Mouse (Mus musculus): Measurements from ENCODE around the gene Meox1.

Meox1 gene

DNA sequence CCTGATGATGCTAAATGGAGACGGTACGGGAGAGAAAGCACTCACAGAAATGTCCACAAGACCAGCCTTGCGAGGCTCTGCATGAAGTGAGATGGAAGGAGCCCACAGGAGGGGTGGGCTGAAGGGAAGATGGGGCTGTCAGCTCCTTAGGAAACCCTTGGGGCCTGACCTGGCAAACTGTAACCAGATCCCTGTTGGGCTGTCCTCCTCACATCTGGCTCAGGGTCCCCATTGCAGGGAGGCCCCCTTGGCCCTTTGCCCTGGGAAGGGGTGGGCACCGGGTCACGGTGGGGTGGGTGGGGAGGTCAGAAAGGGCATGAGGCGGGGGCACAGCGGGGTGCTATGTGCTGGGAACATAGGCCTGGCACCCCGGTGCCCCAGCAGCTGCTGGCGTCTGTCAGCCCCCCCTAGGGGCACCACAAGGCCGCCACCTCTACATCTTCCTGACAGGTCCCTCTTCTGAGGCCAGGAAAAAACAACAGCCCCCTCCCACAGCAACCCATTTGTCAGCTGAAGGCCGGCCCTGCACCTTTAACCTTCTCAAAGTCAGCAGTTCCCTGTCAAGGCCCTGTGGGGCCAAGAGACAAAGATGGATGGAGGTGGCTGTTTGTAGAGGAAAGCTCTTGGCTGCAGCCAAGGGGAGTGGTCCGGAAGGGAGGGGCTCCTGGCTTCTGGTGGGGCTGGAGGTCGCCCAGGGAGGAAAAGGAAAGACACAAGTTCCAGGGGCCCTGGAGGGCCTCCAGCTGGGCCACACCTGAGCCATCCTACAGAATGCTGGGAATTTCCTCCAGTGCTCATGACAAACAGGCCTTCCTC, 2.6 kb upstream of the Meox1 start:
- DNase-seq (ENCODE audit: low spot score): no peak

- no peak for DNase-seq (ENCODE audit: low spot score)
These were observed 614 bp downstream of the Meox1 start for GRCm38 (mm10) chr11:101893560-101893959.

- DNase-seq (ENCODE audit: low spot score): no peak
These were observed 2.7 kb downstream of the Meox1 start for GRCm38 (mm10) chr11:101891451-101891850.

- no peak for DNase-seq (ENCODE audit: low spot score)
These were observed 4.4 kb downstream of the Meox1 start for GRCm38 (mm10) chr11:101889781-101890180.

DNA sequence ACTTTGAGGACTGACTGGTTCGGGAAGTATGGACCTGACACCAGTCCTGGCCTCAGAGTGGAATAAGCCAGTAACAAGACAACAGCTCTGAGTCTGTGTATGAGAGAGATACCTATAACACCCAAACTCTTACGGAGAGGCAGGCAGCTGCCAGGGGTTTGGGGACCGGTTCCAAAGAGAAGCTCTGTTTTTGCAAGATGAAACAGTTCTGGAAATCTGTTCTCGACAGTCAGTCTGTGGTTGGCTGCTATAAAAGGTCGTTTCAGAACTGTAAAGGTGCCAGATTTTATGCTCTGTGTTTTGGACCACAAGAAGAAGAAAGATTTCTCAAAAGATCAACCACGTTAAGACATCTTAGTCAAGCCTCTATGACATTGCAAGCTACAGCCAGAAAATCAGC, 5.4 kb downstream of the Meox1 start:
- no peak for DNase-seq (ENCODE audit: low spot score)

- no peak for DNase-seq (ENCODE audit: low spot score)
These were observed 7.7 kb downstream of the Meox1 start for GRCm38 (mm10) chr11:101886436-101886835.

- no peak for DNase-seq (ENCODE audit: low spot score)
These were observed 8.3 kb downstream of the Meox1 start for GRCm38 (mm10) chr11:101885881-101886319.

DNA sequence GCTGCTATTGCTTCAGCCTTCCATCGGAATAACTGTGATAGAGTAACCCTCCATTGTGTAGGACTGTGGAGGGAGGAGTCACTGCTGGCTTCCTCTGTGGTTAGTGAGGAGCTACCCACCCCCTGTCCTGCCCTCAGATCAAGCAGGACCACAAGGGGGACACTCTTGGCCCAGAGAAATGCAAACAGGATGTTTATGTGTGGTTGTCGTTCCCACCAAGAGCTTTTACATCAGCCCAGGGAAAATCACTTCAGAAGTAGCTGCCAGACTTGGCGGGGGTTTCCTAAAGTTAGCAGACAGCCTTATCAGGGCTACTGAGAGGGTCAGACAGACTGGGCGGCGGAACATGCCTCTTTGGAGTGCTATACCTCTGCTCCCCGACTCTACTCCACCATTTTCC, 8.9 kb downstream of the Meox1 start:
- no peak for DNase-seq (ENCODE audit: low spot score)

DNA sequence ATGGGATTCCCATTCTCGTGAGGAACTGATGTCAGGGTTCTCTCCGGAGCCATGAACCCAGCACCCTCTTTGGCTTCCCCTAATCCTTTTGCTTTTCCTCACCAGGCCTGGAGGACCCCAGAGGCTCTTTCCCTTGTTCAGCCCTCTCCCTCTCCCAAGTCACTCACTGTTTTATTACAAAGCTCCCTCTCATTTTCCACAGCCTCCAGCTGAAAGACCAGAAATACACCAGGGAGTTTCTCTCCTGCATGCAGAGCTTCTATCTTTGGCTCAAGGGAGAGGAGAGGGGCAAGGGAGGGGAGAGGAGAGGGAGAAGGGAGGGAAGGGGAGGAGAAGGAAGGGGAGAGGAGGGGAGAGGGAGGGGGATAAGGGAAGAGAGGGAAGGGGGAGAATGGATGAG, 10.3 kb downstream of the Meox1 start:
- no peak for DNase-seq (ENCODE audit: low spot score)

DNA sequence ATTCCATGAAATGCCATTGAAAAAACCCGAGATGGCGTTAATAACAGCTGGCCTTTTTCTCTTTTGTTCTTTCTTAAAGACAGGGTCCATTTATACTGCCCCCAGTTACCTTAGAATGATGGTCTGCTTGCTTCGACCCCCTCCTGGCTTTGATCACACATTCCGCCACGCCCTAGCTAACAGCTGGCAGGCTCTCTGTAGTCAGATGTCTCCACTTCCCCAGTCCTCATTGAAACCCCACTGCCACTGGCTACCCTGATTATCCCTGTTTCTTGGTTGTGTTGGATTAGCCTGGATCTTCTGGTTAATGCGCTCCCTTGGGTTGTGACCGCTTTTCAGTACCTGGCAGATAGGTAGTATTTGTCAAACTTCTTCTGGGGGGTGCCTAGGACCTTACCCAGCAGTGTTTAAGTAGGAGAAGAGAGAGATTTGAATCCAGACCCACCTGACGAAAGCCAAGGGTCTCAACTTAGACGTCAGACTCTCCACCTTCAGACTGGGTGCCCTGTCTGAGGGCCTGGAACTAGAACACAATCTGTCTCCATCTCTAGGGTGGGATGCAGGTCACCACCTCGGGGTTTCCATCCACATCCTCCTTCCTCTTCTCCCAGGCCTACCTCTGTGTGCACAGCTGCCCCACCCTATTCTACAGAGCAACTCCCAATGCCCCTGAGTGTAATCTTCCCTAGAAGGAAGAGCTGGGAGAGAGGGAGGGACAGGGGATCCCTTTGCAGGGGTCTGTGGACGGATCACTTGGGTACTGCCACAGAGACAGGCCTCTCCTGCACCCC, 11.5 kb downstream of the Meox1 start:
- no peak for DNase-seq (ENCODE audit: low spot score)

DNA sequence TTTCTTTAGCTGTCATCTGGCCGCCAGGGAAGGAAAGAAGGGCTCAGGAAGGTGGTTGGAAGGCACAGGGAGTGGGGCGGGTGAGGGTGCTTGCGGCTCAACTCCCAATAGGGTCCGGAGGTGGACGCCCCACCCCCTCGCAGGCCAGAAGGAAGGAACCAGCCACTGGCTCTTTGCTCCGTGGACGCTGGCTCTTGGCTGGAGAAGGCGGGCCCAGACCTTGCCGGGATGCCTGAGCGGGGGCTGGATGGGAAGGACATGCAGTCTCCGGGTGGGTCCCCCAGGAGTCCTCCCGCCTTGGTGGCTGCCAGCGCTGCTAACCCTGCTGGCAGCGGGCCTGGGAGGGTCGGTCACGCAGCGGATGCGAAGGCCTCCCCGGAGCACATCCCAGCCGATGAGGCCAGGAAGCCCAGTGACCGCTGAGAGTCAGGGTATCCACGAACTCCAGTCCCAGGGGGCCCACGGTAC, 12.5 kb downstream of the Meox1 start:
- peak; percentile 42 for DNase-seq (ENCODE audit: low spot score)

- DNase-seq (ENCODE audit: low spot score): no peak
These were observed 13.0 kb downstream of the Meox1 start for GRCm38 (mm10) chr11:101881185-101881584.

- no peak for DNase-seq (ENCODE audit: low spot score)
These were observed 14.5 kb downstream of the Meox1 start for GRCm38 (mm10) chr11:101879672-101880071.

- no peak for DNase-seq (ENCODE audit: low spot score)
These were observed 15.5 kb downstream of the Meox1 start for GRCm38 (mm10) chr11:101878696-101879095.

DNA sequence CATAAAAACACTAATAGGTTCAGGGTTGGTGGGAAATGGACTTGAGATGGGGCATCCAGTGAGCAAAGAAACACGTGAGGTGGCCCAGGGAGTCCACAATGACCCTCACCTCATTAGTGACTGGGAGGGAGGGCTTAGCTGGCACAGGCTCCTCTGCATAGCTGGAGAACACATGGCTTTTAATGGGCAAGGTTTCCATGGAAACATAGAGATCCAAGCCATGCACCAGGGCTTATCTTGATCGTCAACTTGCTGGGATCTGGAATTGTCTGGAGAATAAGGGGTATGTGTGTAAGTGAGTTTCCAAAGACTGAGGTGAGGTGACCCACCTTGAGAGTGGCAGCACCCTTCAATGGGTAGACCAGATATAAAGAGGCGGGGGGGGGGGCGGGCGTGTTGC, 19.2 kb downstream of the Meox1 start:
- DNase-seq (ENCODE audit: low spot score): no peak

GRCm38 (mm10) chr11:101873909-101874308, 20.3 kb downstream of the Meox1 start:
- no peak for DNase-seq (ENCODE audit: low spot score)

DNA sequence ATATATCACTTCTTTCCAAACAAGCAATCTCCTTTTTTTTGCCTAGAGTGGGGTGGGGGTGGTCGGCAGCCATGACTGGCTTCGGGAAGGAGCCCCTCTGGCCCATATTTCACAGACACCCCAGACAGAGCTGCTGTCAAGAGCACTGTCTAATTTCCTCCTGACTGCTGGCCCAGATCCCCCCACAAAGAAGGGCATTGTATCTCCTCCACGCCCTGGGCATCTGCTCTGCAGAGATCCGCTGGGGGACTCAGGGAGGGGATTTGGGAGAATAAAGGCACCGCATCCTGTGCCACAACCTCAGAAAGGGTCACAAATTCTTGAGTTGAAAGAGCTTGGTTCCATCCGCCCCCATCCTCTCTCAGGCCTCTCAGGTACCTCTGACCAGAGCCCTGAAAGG, 22.7 kb downstream of the Meox1 start:
- no peak for DNase-seq (ENCODE audit: low spot score)

DNA sequence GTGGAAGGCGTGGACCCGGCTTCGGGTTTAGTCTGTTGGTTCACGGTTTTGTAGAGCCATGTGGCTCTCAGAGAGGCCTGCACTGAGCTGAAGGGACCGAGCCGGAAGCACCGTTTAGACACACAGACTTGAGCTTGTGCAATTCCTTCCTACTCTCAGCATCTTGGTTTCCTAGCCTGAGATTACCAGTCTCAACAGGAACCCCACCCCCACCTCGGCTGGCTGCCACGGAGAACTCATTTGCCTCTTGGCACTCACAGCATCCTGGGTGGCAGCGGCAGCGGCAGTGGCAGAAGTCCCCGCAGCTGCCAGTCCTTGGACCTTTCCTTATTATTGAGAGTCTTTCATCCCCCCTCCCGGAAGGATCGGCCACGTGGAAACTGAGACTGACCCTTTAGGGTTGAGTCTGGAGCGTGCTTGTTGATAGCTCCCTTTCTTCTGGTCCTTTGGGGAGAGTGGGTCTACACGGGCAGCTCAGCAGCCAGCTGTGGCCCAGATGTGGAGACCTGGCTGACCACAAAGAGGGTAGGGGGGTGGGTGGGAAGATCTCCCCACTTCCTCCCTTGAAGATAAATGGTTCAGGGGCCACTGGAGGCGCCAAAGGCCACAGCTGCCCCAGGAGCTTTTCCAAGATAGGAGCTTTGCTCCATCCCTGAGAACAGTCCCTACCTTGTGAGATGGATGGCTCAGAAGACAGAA, 24.0 kb downstream of the Meox1 start:
- no peak for DNase-seq (ENCODE audit: low spot score)

- DNase-seq (ENCODE audit: low spot score): no peak
These were observed 26.6 kb downstream of the Meox1 start for GRCm38 (mm10) chr11:101867513-101868052.

- no peak for DNase-seq (ENCODE audit: low spot score)
These were observed 35.4 kb downstream of the Meox1 start for GRCm38 (mm10) chr11:101858742-101859141.

DNA sequence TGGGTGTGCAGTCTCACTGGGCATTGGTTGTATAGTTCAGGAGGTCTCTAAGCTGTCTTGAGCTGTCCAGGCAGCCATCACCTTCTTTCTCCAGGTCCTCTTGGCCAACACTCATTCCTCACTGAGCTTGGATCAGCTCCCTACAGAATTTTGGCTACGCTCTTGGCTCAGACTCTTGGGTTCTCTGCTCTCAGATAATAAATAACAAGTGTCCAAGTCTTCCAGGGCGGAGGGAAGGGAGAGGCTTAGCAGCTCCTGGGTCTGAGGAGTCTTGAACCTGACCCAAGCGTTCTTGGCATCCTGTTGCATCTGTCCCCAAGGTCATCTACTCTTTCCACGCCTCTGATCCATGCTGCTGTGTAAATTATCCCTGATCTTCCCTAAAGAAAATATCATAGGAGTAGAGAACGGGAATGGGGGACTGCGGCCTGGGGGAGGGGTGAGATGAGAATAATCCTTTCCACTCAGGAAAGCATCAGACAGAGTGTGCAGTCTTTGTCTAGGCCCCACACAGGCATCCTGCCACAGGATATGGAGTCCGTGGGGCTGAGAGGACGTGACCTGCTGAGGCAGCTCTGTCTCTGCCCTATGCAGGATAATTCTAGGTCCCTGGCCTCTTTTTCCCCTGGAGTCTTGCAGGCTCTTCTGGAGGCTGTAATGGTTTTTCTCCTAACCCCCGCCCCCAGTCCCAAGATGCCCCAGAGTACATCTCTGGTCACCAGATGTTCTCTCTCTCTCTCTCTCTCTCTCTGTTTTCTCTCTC, 38.0 kb downstream of the Meox1 start:
- DNase-seq (ENCODE audit: low spot score): no peak

DNA sequence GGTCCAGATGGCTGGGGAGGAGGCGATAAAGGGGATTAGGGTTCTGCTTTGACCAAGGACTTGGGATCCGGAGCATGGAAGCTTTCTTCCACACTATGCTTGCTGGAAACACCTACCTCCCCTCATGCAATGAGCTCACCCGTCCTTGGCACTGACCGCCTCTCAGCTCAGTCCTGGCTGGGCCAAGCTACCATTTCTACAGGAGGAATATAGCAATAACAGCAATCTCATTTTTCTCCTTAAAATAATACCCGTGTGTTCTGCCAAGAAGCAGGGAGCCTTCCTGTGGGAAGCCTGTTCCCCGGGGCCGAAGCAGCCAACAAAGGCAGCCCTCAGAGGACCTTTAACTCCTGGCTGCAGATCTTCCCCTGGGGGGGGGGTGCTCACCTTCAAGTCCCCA, 43.1 kb downstream of the Meox1 start:
- no peak for DNase-seq (ENCODE audit: low spot score)

Data from ovary, postnatal 14 days (tissue).